Mouse (Mus musculus) E14TG2a.4 (cell line): ENCODE results near the gene Tln2.

Source experiments
- CTCF ChIP-seq: conservative IDR thresholded peaks from 2 replicates; pipeline ENCODE4 v1.5.1; 2014; ENCODE audit warnings: low read length
- NANOG ChIP-seq: IDR thresholded peaks from 2 replicates; pipeline ENCODE4 v1.6.1; 2014; ENCODE audit warnings: borderline replicate concordance, low read length, mixed read lengths
- POU5F1 ChIP-seq: IDR thresholded peaks from 2 replicates; pipeline ENCODE4 v1.6.1; 2014; ENCODE audit warnings: low read length, borderline replicate concordance

DNA sequence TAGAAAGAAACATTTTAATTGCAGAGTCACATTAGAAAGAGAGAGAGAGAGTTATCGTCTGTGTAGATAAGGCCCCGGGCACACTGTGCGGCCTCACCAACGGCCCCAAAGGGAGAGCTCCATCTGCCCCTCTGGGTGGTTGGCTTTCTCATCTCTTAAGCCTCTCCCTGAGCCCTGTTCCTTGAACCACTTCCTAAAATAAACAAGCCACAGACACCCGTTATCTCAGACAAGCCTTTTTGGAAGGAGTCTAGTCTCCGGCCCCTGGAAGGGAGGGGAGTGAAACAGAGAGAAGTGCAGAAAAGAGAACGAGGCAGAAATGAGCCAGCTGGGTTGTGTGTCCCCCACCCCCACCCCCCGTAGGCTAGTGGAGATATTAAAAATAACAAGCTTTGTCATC is 388.7 kb downstream of the Tln2 start:
- no peak for TF ChIP-seq CTCF
- TF ChIP-seq NANOG, result no peak
- no peak for TF ChIP-seq POU5F1
